34 mouse cellular contexts compared by ENCODE assay signal in the genomic region with DNA sequence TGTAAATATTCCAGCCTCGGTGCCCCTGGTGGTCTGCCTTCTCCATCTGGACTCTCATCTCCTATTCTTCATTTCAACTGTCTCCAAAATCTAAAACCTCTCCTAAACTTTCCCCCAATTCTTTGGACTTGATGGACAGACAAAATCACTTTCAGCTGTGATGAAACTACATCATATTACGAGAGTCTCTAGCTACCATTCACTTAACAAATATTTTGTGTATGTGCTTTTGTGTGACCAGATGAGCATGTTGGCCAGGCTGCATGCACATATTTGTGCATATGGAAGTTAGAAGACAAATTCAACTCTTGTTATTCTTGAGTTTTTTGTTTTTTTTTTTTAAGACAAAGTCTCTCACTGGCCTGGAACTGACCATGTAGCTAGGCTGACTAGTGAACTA.
"Had no signal": no experiment of that assay in that cellular context is flagged by ENCODE, and none has a peak within 500 bp of the region (broad histone marks: within the 10 kb centered on the region; RNA-seq: fewer than 3 reads in every experiment).

No protein-coding gene starts in this region.

- H3K9me3 ChIP-seq: heart, embryonic 13.5 days; heart, embryonic 15.5 days; hindbrain, embryonic 10.5 days; hindbrain, embryonic 12.5 days; hindbrain, embryonic 13.5 days; hindbrain, embryonic 15.5 days; kidney, embryonic 15.5 days had no signal

- H3K4me1 ChIP-seq: heart, embryonic 12.5 days; heart, embryonic 13.5 days; heart, embryonic 15.5 days; hindbrain, embryonic 10.5 days; hindbrain, embryonic 12.5 days; hindbrain, embryonic 13.5 days; hindbrain, embryonic 15.5 days had no signal

- H3K4me3 ChIP-seq: heart, embryonic 12.5 days; heart, embryonic 13.5 days; heart, embryonic 15.5 days; hindbrain, embryonic 10.5 days; hindbrain, embryonic 12.5 days; hindbrain, embryonic 13.5 days; hindbrain, embryonic 15.5 days; kidney, embryonic 15.5 days; layer of hippocampus, adult 2 months; left cerebral cortex, adult 2 months had no signal

- DNase-seq: heart, postnatal 10 days; heart, postnatal 14 days; heart, postnatal 36 days; heart, postnatal 4 days; kidney, adult 11 months; kidney, adult 18-20 months; kidney, adult 2 months; kidney, adult 8-10 months; kidney, adult 9 months; kidney, postnatal 10 days; kidney, postnatal 14 days; kidney, postnatal 25 days; kidney, postnatal 36 days; kidney, postnatal 4 days; layer of hippocampus, adult 9-11 months; layer of hippocampus, postnatal 36 days had no signal

- H3K4me2 ChIP-seq: heart, embryonic 11.5 days; heart, embryonic 12.5 days; heart, embryonic 13.5 days; heart, embryonic 15.5 days; hindbrain, embryonic 12.5 days; hindbrain, embryonic 13.5 days; hindbrain, embryonic 14.5 days; hindbrain, embryonic 15.5 days; kidney, embryonic 15.5 days had no signal

- ATAC-seq: hindbrain, embryonic 16.5 days; hindbrain, postnatal 0 days; inflammation-experienced regulatory T-cells, adult 6 months; intestine, embryonic 16.5 days; intestine, postnatal 0 days had no signal

- H3K36me3 ChIP-seq: heart, embryonic 12.5 days; heart, embryonic 13.5 days; heart, embryonic 15.5 days; hindbrain, embryonic 10.5 days; hindbrain, embryonic 12.5 days; hindbrain, embryonic 13.5 days; hindbrain, embryonic 15.5 days; kidney, embryonic 15.5 days had no signal

- H3K9ac ChIP-seq: heart, embryonic 12.5 days; heart, embryonic 13.5 days; heart, embryonic 15.5 days; hindbrain, embryonic 12.5 days; hindbrain, embryonic 13.5 days; hindbrain, embryonic 14.5 days; hindbrain, embryonic 15.5 days; kidney, embryonic 15.5 days had no signal

- H3K27ac ChIP-seq: heart, embryonic 13.5 days; heart, embryonic 15.5 days; hindbrain, embryonic 10.5 days; hindbrain, embryonic 12.5 days; hindbrain, embryonic 13.5 days; hindbrain, embryonic 14.5 days; hindbrain, embryonic 15.5 days; hindbrain, postnatal 0 days; kidney, embryonic 15.5 days; kidney, postnatal 0 days; layer of hippocampus, adult 2 months had no signal

- H3K27me3 ChIP-seq: heart, embryonic 12.5 days; heart, embryonic 13.5 days; heart, embryonic 15.5 days; hindbrain, embryonic 12.5 days; hindbrain, embryonic 13.5 days; hindbrain, embryonic 15.5 days; kidney, embryonic 15.5 days had no signal
